Mouse (Mus musculus): ENCODE results near the gene Plekhm1.

GRCm38 (mm10) chr11:103339414-103340119 is 72.9 kb downstream of the Plekhm1 start:
- no peak for TF ChIP-seq CTCF (IDR thresholded peaks at IDR 0.05; ENCODE audit: control insufficient read depth, insufficient read depth, low read length)
- no peak for TF ChIP-seq POLR2A (IDR thresholded peaks at IDR 0.05; ENCODE audit: borderline replicate concordance, control insufficient read depth, low read depth, low read length)

Data from bone marrow, adult 2 months (tissue).